Mouse (Mus musculus) cerebellum, postnatal 14 days (tissue): ENCODE measurements around the gene Ajm1.
A peak's percentile ranks its signal among the peaks of the same experiment; 100 is the strongest.
"Not testable (repeated sequence)": the region's sequence is repeated elsewhere in the genome, so short reads cannot be mapped to it uniquely, and the experiment has no call there.

Source experiments
- DNase-seq, 2 experiments: peaks; one replicate each; pipeline ENCODE4 v3.0.0; 2021; ENCODE audit warnings: mixed read lengths in 2 of 2

Ajm1 gene

GRCm38 (mm10) chr2:25561946-25562345 lies 19.6 kb downstream of the Ajm1 start:
- DNase-seq: peak; percentile 63 to 68

DNA sequence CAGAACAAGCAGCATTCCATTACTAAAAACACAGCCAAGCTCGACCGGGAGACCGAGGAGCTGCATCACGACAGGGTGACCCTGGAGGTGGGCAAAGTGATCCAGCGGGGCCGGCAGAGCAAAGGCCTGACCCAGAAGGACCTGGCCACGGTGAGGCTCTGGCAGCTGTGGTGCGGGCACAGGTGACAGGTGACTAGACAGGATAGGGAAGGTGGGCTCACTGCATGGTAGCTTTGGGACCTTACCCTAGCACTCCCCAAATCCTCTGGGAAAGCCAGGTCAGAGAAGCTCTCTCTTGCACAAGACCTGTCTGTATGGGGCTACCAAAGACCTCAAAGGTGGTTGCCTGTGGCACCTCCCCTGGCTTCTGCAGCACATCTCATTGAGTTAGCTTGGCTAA lies 21.0 kb downstream of the Ajm1 start:
- no peak for DNase-seq

GRCm38 (mm10) chr2:25558774-25559173 lies 22.8 kb downstream of the Ajm1 start:
- no peak for DNase-seq

GRCm38 (mm10) chr2:25557964-25558360 lies 23.6 kb downstream of the Ajm1 start:
- no peak for DNase-seq

GRCm38 (mm10) chr2:25557221-25557963 lies 24.2 kb downstream of the Ajm1 start, which contains the start of gene Edf1:
Gene Edf1, plus strand, starts transcription at chr2:25557847.
- peak; percentile 95 to 96 for DNase-seq

GRCm38 (mm10) chr2:25556296-25556695 lies 25.3 kb downstream of the Ajm1 start:
- no peak for DNase-seq

- not testable (repeated sequence) for DNase-seq
Measured at GRCm38 (mm10) chr2:25555479-25555878, 26.1 kb downstream of the Ajm1 start.

DNA sequence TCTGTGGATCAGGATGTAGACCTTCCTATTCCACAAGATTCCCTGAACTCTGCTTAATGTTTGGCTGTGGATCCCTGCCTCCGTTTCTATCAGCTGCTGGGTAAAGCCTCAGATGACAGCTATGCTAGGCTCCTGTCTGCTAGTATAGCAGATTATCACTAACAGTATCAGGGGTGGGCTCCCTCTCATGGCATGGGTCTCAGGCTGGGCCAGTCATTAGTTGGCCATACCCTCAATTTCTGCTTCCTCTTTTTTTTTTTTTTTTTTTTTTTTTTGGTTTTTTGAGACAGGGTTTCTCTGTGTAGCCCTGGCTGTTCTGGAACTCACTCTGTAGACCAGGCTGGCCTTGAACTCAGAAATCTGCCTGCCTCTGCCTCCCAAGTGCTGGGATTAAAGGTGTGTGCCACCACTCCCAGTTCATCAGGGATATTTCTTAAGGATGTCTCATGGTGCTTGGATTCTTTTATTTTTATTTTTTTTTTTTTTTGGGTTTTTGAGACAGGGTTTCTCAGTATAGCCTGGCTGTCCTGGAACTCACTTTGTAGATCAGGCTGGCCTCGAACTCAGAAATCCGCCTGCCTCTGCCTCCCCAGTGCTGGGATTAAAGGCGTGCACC lies 28.3 kb downstream of the Ajm1 start:
- not testable (repeated sequence) for DNase-seq

GRCm38 (mm10) chr2:25551186-25551585 lies 30.4 kb downstream of the Ajm1 start:
- DNase-seq: peak; percentile 77 to 83

- no peak for DNase-seq
Measured at GRCm38 (mm10) chr2:25549021-25549991, 32.3 kb downstream of the Ajm1 start.

GRCm38 (mm10) chr2:25546811-25547491 lies 34.6 kb downstream of the Ajm1 start, which contains the start of gene Traf2:
Gene Traf2, minus strand, starts transcription at chr2:25546940.
- DNase-seq: peak; percentile 98 to 99

DNA sequence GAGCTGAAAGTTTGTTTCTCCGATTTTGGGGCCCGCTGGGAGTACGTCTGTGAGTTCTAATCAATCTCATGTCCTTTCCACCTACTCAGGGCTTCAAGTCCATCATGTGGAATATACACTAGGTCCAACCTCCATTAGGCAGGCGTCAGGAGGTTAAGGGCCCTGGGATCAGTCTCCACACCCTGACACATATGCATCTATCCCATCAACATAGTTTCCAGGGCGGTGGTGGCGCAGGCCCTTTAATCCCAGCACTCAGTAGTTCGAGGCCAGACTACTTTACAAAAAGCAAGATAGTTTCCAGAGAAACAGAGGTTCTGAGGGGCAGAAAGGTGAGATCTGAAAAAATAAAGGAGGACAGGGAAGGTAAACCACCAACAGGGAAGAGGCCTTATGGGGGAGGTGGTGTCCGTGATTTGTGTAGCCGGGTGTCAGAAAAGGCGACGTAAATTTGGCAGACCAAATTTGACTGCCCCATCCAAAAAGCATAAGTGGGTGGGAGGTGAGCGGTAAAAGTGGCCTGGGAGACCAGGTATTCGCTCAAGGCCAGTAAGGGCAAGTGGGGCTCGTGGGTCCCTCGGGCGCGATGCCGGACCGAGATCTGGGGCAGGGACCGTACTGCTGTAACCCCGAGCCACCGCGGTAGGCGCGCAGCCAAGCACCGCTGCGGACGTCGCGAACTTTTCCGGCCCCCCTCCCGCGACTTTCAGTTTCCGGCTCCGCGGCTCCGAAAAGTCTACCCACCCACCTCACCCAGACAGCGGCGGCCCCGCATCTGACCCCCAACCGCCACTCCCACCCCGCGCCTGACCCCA lies 35.4 kb downstream of the Ajm1 start:
- no peak for DNase-seq

DNA sequence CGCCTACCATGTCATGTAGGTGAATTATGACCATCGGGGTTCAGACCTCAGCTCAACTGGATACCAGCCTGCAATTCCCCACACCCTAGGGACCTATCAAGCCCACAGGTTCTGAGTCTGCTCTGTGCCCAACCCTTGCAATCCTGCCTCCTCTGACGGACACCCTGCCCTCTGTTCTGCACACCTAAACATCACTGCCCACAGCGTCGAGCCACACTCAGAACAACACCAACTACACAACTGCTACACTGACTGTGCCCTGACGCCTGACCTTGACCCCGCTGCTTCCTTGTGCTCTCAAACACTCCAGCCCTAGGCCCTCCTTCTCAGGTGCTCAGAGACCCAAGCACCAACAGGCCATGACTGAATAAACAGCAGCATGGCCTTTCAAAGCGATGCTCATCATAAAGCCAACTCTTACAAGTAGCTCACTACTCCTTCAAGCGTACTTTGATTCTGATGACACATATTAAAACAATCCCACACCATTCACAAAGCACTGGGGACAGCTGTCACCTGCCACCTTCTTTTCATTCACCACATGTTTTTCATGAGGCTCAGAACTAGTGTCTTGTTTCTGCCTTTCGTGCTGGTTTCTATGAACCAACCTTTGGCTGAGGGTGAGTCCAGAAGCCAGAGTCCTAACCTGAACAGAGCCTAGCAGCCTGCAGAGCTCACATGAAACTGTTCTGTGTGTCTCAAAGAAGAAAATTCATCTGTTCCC lies 39.8 kb downstream of the Ajm1 start:
- DNase-seq: no peak

DNA sequence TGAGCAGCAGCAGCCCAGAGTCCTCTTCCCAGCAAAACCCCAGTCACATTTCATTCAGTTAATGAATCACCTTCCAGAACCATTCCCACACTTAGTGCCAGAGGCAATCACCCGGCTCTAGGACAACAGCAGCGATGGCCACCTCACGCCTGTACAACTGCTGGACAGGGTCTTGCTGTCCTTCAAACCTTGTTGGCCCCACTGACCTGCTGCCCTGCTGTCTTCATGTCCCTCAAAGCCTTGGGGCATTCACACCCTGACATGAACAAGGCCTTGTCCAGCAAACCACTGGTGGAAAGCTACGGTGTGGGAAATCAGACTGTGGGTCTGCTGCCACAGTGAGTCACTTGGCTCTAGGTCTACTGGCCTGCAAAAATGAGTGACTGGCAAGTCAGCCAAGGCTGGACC lies 41.0 kb downstream of the Ajm1 start:
- no peak for DNase-seq

DNA sequence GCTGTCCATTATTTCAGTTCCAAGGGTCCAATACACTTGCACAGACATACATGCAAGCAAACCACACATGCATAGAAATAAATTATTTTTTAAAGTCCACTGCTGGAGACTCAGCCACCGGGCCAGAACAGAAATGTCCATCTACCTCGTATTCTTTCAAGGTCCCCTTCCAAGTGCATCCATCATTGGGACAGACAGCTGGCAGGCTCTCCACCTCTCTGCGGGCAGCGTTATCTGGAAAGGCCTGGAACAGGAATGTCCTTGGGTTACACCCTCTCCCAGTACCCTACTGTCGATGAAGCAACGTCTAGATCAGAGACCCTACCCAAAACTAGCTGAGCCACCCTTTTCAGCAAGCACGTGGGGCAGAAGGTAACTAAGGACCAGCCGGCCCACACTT lies 45.0 kb downstream of the Ajm1 start:
- DNase-seq: no peak

DNA sequence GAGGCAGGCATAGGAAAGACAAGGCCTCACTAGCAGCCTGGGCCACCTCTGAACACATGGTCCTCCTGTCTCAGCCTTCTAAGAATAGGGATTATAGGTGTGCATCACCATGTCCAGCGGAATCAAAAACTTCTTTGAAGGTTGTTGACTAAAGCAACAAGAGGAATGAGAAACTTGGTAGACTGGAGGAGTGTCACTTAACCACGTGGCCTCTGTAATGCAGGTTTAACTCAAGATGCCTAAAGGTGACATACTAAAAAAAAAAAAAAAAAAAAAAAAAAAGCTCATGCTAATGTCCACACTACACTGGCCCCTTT lies 46.7 kb downstream of the Ajm1 start:
- no peak for DNase-seq

- peak; percentile 70 to 76 for DNase-seq
Measured at GRCm38 (mm10) chr2:25534178-25534865, 47.2 kb downstream of the Ajm1 start.

- DNase-seq: no peak
Measured at GRCm38 (mm10) chr2:25533707-25534106, 47.9 kb downstream of the Ajm1 start.

DNA sequence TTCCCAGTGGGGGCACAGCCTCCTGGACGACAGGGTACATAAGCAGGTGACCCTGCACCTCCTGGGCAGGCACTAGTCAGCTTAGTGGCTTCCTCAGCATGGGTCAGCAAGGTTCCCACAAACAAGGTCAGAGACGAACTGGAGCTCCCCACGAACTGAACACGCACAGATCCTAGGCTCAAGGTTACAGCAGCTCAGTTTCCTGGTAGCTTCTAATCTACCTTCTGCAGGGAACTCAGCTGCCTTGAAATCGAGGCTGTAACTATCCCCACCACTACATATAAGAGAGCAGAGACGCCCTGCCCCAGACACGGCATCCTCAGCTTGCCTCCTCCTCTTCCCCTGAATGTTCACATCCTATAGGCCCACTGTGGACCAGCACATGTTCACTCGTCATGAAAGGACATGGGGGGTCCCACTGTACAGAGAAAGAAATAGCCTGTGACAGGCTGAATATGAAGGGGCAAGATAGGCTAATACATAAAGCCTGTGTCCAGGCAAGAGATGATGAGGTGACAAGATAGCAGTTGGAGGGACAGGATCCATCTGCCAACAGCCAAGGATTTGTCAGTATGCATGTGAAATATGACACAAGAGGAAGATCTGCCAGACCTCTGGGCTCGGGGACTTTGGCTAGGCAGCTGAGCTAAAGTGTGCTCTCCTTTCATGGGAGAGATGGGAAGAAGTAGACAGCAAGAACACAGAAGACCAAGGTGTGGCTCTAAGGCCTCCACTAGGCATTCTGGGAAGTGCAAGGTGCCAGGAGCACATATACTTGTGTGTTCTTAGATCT lies 54.9 kb downstream of the Ajm1 start:
- no peak for DNase-seq
